Mouse (Mus musculus) CH12.LX (cell line): Measurements from ENCODE around the gene Cd300ld4. TPM values are rescaled to one million over a fixed set of nuclear protein-coding genes. Genes with fewer than 3 reads are reported as not detected.

Experiments
- DNase-seq: peaks from one replicate; pipeline ENCODE4 v3.0.0-alpha.2; 2013; ENCODE audit errors: extremely low read depth
- H3K27ac ChIP-seq: 2 replicates; pipeline ENCODE4 v1.5.1; 2012; ENCODE audit warnings: low read depth, mild to moderate bottlenecking, control low read depth, moderate library complexity; ENCODE audit not compliant: insufficient read depth
- H3K27me3 ChIP-seq: replicated peaks from 2 replicates; pipeline ENCODE3; 2012; ENCODE audit warnings: inconsistent platforms
- H3K36me3 ChIP-seq, 2 experiments: replicated peaks in 1 of 2; 2 replicates each; pipeline versions ENCODE3 to v1.6.1; 2012; ENCODE audit warnings: inconsistent platforms in 1 of 2, low read length in 1 of 2, mild to moderate bottlenecking in 1 of 2, mixed read lengths in 1 of 2, moderate library complexity in 1 of 2; ENCODE audit not compliant: control insufficient read depth in 1 of 2, insufficient read depth in 1 of 2
- H3K4me1 ChIP-seq, 2 experiments: 2 replicates each; pipeline ENCODE4 v1.6.1; 2012; ENCODE audit warnings: inconsistent platforms in 1 of 2, moderate library complexity in 1 of 2; ENCODE audit not compliant: insufficient read depth in 2 of 2, control insufficient read depth in 1 of 2
- H3K4me2 ChIP-seq: 2 replicates; pipeline ENCODE4 v1.6.1; 2012; ENCODE audit warnings: low read depth, mild to moderate bottlenecking, control low read depth; ENCODE audit not compliant: poor library complexity, insufficient read depth, severe bottlenecking
- H3K4me3 ChIP-seq, 3 experiments: fragments of 150-350 bp in 1 of 3; sonication (generic) in 1 of 3; replicated peaks in 1 of 3; 2 replicates each; pipeline versions ENCODE3 to v1.5.1; 2011 to 2012; ENCODE audit warnings: low read depth in 2 of 3, low read length in 2 of 3, mild to moderate bottlenecking in 2 of 3, moderate library complexity in 2 of 3, control low read depth in 1 of 3, improper control_type of control experiment in 1 of 3, inconsistent platforms in 1 of 3, mixed read lengths in 1 of 3; ENCODE audit not compliant: poor library complexity in 1 of 3
- H3K79me2 ChIP-seq: replicated peaks from 2 replicates; pipeline ENCODE4 v1.6.1; 2012; ENCODE audit warnings: mild to moderate bottlenecking, moderate library complexity; ENCODE audit not compliant: control insufficient read depth, poor library complexity, insufficient read depth, severe bottlenecking; ENCODE audit errors: extremely low read depth
- H3K9ac ChIP-seq: 2 replicates; pipeline ENCODE4 v1.6.1; 2012; ENCODE audit warnings: low read depth, mild to moderate bottlenecking, control low read depth, moderate library complexity; ENCODE audit not compliant: insufficient read depth
- H3K9me3 ChIP-seq: replicated peaks from 2 replicates; pipeline ENCODE3; 2012; ENCODE audit warnings: low read length, inconsistent platforms, mixed read lengths
- BHLHE40 ChIP-seq: IDR thresholded peaks from 2 replicates; pipeline ENCODE4 v1.6.1; 2011; ENCODE audit warnings: mild to moderate bottlenecking, low read depth, low read length, improper control_type of control experiment
- CTCF ChIP-seq, 2 experiments: IDR thresholded peaks in 1 of 2; conservative IDR thresholded peaks in 1 of 2; 2 replicates each; pipeline ENCODE4 v1.5.1; 2011 to 2012; ENCODE audit warnings: low read depth in 2 of 2, low read length in 2 of 2, improper control_type of control experiment in 1 of 2, inconsistent platforms in 1 of 2, mild to moderate bottlenecking in 1 of 2, moderate library complexity in 1 of 2
- ELF1 ChIP-seq: IDR thresholded peaks from 2 replicates; pipeline ENCODE4 v1.6.1; 2014; ENCODE audit warnings: low read depth, mild to moderate bottlenecking, inconsistent platforms, low read length, improper control_type of control experiment
- EP300 ChIP-seq: IDR thresholded peaks from 2 replicates; pipeline ENCODE4 v1.6.1; 2011; ENCODE audit warnings: low read length, improper control_type of control experiment
- GABPA ChIP-seq: IDR thresholded peaks from 2 replicates; pipeline ENCODE4 v1.6.1; 2012; ENCODE audit warnings: low read depth, low read length, improper control_type of control experiment, inconsistent platforms; ENCODE audit not compliant: insufficient replicate concordance
- IRF4 ChIP-seq: IDR thresholded peaks from 2 replicates; pipeline ENCODE4 v1.6.1; 2014; ENCODE audit warnings: low read depth, mild to moderate bottlenecking, inconsistent platforms, low read length, improper control_type of control experiment
- JUND ChIP-seq: conservative IDR thresholded peaks from 2 replicates; pipeline ENCODE4 v1.6.1; 2011; ENCODE audit warnings: low read depth, low read length, improper control_type of control experiment
- KAT2A ChIP-seq: IDR thresholded peaks from 2 replicates; pipeline ENCODE4 v1.6.1; 2012; ENCODE audit warnings: low read length, improper control_type of control experiment, inconsistent platforms; ENCODE audit not compliant: insufficient replicate concordance
- MAX ChIP-seq: IDR thresholded peaks from 2 replicates; pipeline ENCODE4 v1.6.1; 2011; ENCODE audit warnings: low read length, improper control_type of control experiment
- MXI1 ChIP-seq: IDR thresholded peaks from 2 replicates; pipeline ENCODE4 v1.6.1; 2011; ENCODE audit warnings: mild to moderate bottlenecking, low read depth, low read length, improper control_type of control experiment
- PAX5 ChIP-seq: IDR thresholded peaks from 2 replicates; pipeline ENCODE4 v1.6.1; 2012; ENCODE audit warnings: low read length, inconsistent platforms, mixed read lengths
- POLR2A ChIP-seq: IDR thresholded peaks from 2 replicates; pipeline ENCODE4 v1.6.1; 2011; ENCODE audit warnings: low read depth, mild to moderate bottlenecking, improper control_type of control experiment, low read length
- RAD21 ChIP-seq: IDR thresholded peaks from 2 replicates; pipeline ENCODE4 v1.6.1; 2011; ENCODE audit warnings: low read depth, mild to moderate bottlenecking, low read length, improper control_type of control experiment, moderate library complexity
- SIN3A ChIP-seq: IDR thresholded peaks from 2 replicates; pipeline ENCODE4 v1.6.1; 2012; ENCODE audit warnings: low read length, improper control_type of control experiment, inconsistent platforms
- SMC3 ChIP-seq: IDR thresholded peaks from 2 replicates; pipeline ENCODE4 v1.6.1; 2011; ENCODE audit warnings: low read depth, low read length, improper control_type of control experiment
- USF2 ChIP-seq: conservative IDR thresholded peaks from 2 replicates; pipeline ENCODE4 v1.6.1; 2011; ENCODE audit warnings: low read depth, low read length, improper control_type of control experiment
- ZNF384 ChIP-seq: IDR thresholded peaks from 2 replicates; pipeline ENCODE4 v1.6.1; 2012; ENCODE audit warnings: low read depth, low read length, improper control_type of control experiment, inconsistent platforms
- dilution Hi-C: fragments of 300-500 bp; cut with MboI; formaldehyde crosslinking; loops from 2 replicates; pipeline ENCODE4 v1.14.3; 2020; ENCODE audit warnings: low sequenced_read_pairs; ENCODE audit not compliant: extremely low pct_unique_long_range_greater_than_20kb, extremely low pct_ligation_motif_present
- in situ Hi-C: fragments of 300-500 bp; cut with MboI; formaldehyde crosslinking; loops from 3 replicates; pipeline ENCODE4 v1.14.3; 2019; ENCODE audit warnings: low sequenced_read_pairs, low pct_ligation_motif_present, low pct_unique_long_range_greater_than_20kb, mixed read lengths
- polyA plus RNA-seq: library from polyadenylated mRNA; unstranded; fragments of >175 nt; gene quantifications from 2 replicates; pipeline ENCODE4 v1.2.1, GENCODE M21; 2012; ENCODE audit warnings: low read depth; ENCODE audit not compliant: insufficient read length
- total RNA-seq, 2 experiments: library from RNA; depleted of rRNA; stranded (reverse); fragments of 300-350 nt in 1 of 2; fragments of >200 nt in 1 of 2; gene quantifications; 2 replicates each; pipeline ENCODE4 v1.2.3; 2012 to 2014

Cd300ld4 gene
- total and polyA plus RNA-seq, 3 experiments: not detected

GRCm38 (mm10) chr11:115071015-115071551 lies 44.3 kb upstream of the Cd300ld4 start:
- Histone ChIP-seq H3K79me2 (no peaks in the 10 kb centered on the region), H3K4me3 (no peak overlapping the region), H3K9ac (no peak overlapping the region), H3K4me1 (peaks cover 16 to 20% of the 10 kb centered on the region in 2 experiments), H3K36me3 (no peaks in the 10 kb centered on the region), H3K27me3 (peaks cover 81% of the 10 kb centered on the region), H3K27ac (no peak overlapping the region), H3K4me2 (no peak overlapping the region), H3K9me3 (peaks cover 6% of the 10 kb centered on the region)
- DNase-seq: no peak
- dilution Hi-C loops (no loop called here), in situ Hi-C loops (no loop called here)
- TF ChIP-seq GABPA (no peak), JUND (no peak), CTCF (conservative IDR thresholded peaks at IDR 0.05 in 1 of 2, IDR thresholded peaks at IDR 0.05 in 1 of 2; ENCODE audit: low read depth in 2 of 2, low read length in 2 of 2) (no peak), PAX5 (no peak), USF2 (no peak), POLR2A (no peak), MXI1 (no peak), KAT2A (no peak), MAX (no peak), EP300 (no peak), ZNF384 (no peak), BHLHE40 (no peak)

- H3K9ac ChIP-seq: no peak overlapping the region
- H3K9me3 ChIP-seq: no peaks in the 10 kb centered on the region
- no peak for TF ChIP-seq SIN3A
- peak; percentile 54 to 63; a peak in 3 of 4 replicates for TF ChIP-seq CTCF (conservative IDR thresholded peaks at IDR 0.05 in 1 of 2, IDR thresholded peaks at IDR 0.05 in 1 of 2; ENCODE audit: low read depth in 2 of 2, low read length in 2 of 2)
- TF ChIP-seq BHLHE40: no peak
- TF ChIP-seq ELF1: peak; percentile 38; the same call in 1 of the 2 replicates
- TF ChIP-seq RAD21: peak; percentile 9; the same call in 1 of the 2 replicates
- peak; percentile 86 for TF ChIP-seq IRF4
- TF ChIP-seq SMC3: peak; percentile 34
- TF ChIP-seq EP300: peak; percentile 85
- TF ChIP-seq ZNF384: peak; percentile 88
- TF ChIP-seq, all 38 proteins: peak for 7
- Histone ChIP-seq H3K4me2 (peak overlapping the region; percentile 46), H3K4me3 (no peak overlapping the region), H3K4me1 (peaks cover 9 to 21% of the 10 kb centered on the region in 2 experiments), H3K27me3 (peaks cover 78% of the 10 kb centered on the region), H3K79me2 (no peaks in the 10 kb centered on the region), H3K27ac (no peak overlapping the region), H3K36me3 (no peaks in the 10 kb centered on the region)
- DNase-seq: no peak
- dilution Hi-C loops (no loop called here), in situ Hi-C loops (no loop called here)
These were observed 40.0 kb upstream of the Cd300ld4 start for GRCm38 (mm10) chr11:115066768-115067167.
